Mouse (Mus musculus) forebrain, postnatal 0 days (tissue): ENCODE data around the gene Vmn1r210. TPM values are rescaled to one million over a fixed set of nuclear protein-coding genes. Genes with fewer than 3 reads are reported as not detected.
"Not testable (repeated sequence)": the region's sequence is repeated elsewhere in the genome, so short reads cannot be mapped to it uniquely, and the experiment has no call there.

Source experiments
- ATAC-seq: fragments of 200-750 bp; cut with Nextera tagmentation; 2 replicates; pipeline ENCODE4 v1.8.0; 2017; ENCODE audit warnings: mild to moderate bottlenecking, moderate library complexity
- DNase-seq: peaks from one replicate; pipeline ENCODE4 v3.0.0-alpha.2; 2015
- H3K27ac ChIP-seq: fragments of 300-500 bp; sonication (generic); 2 replicates; pipeline ENCODE4 v1.5.1; 2014; ENCODE audit warnings: low read depth, mild to moderate bottlenecking, antibody characterized with exemption, low read length, moderate library complexity, mixed read lengths
- H3K27me3 ChIP-seq: fragments of 300-500 bp; sonication (generic); 2 replicates; pipeline ENCODE4 v1.6.1; 2014; ENCODE audit warnings: mild to moderate bottlenecking, low read length, mixed read lengths; ENCODE audit not compliant: insufficient read depth
- H3K36me3 ChIP-seq: fragments of 300-500 bp; sonication (generic); 2 replicates; pipeline ENCODE4 v1.6.1; 2014; ENCODE audit warnings: mild to moderate bottlenecking, moderate library complexity; ENCODE audit not compliant: insufficient read depth
- H3K4me1 ChIP-seq: fragments of 300-500 bp; sonication (generic); 2 replicates; pipeline ENCODE4 v1.6.1; 2014; ENCODE audit warnings: antibody characterized with exemption; ENCODE audit not compliant: insufficient read depth
- H3K4me2 ChIP-seq: fragments of 300-500 bp; sonication (generic); 2 replicates; pipeline ENCODE4 v1.6.1; 2014; ENCODE audit warnings: low read depth, mild to moderate bottlenecking, moderate library complexity
- H3K4me3 ChIP-seq: fragments of 300-500 bp; sonication (generic); 2 replicates; pipeline ENCODE4 v1.5.1; 2014; ENCODE audit warnings: low read depth, low read length, mixed read lengths
- H3K9ac ChIP-seq: fragments of 300-500 bp; sonication (generic); 2 replicates; pipeline ENCODE4 v1.6.1; 2014; ENCODE audit warnings: mild to moderate bottlenecking
- H3K9me3 ChIP-seq: fragments of 300-500 bp; sonication (generic); 2 replicates; pipeline ENCODE4 v1.6.1; 2016; ENCODE audit warnings: low read length
- CTCF ChIP-seq: sonication (generic); IDR thresholded peaks from 2 replicates; pipeline ENCODE4 v1.5.1; 2016; ENCODE audit warnings: antibody characterized with exemption, control low read depth, low read depth
- whole genome bisulfite sequencing: fragments of 180-500 bp; shearing (Covaris S2); extraction: QIAGEN DNeasy Blood & Tissue Kit; methylation state at CpG from one replicate; pipeline ENCODE4 v1.1.7; 2014; 5-methylcytosine and 5-hydroxymethylcytosine counted together
- polyA plus RNA-seq: library from polyadenylated mRNA; unstranded; fragments of >200 nt; fragmentation: Nextera tagmentation; extraction: Ambion mirVana; gene quantifications from 2 replicates; pipeline ENCODE4 v1.2.1, GENCODE M21; 2015
- total RNA-seq: library from RNA; depleted of rRNA; stranded (reverse); fragments of >200 nt; gene quantifications from 2 replicates; pipeline ENCODE4 v1.2.3, GENCODE M21; 2014; rRNA removed

The Vmn1r210 gene
- total RNA-seq (not detected in 2 replicates), polyA plus RNA-seq (not detected in 2 replicates)

DNA sequence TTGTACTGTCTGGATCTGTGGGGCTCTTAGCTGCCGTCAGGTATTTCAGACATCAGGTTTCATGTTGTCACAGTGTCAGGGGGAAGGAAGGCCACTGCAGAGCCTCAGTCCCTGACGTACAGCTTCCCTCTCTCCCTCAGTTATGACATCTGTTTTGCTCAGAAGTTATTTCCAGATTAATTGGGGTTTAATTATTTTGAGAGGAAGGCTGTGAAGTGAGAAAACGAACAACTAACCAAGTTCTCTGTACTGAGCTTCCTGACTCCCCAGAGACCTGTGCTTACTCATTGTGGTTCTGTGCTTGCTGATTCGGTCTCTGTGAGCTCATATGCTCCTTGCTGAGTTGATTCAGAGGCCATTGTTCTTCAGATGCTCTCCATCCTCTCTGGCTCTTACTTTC, at the start of gene Vmn1r210:
Gene Vmn1r210, minus strand, starts transcription at position 101 of the 400 bp plus-strand sequence.
- no peak for TF ChIP-seq CTCF
- 65% methylated on average over 4 of the region's 4 CpGs for WGBS
- H3K4me2 ChIP-seq: no peak within 1 kb of the TSS

DNA sequence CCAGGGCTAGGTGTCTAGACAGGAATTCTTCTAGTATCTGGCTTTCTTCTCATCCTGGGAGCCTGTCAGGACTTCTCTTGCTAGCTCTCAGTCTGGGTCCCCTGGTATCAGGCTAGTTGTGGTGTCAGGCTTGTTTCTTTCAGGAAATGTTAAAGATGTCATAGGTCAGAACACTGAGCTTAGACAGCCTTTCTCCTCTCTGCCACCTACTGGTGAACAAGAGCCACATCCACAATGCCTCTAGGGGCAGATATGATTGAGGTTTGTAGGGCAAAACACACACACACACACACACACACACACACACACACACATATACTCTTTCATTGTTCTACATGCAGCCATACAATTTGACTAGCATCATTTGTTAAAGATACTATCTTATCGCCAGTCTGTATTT, 48.1 kb upstream of the Vmn1r210 start:
- H3K36me3 ChIP-seq: no peaks in the 10 kb centered on the region
- no peaks in the 10 kb centered on the region for H3K4me1 ChIP-seq
- TF ChIP-seq CTCF: no peak
- H3K4me3 ChIP-seq: no peak overlapping the region
- ATAC-seq (no peak), DNase-seq (no peak)
- no peak overlapping the region for H3K9ac ChIP-seq
- no peak overlapping the region for H3K4me2 ChIP-seq
- 91% methylated on average over 1 of the region's 1 CpGs for WGBS
- H3K27me3 ChIP-seq: no peaks in the 10 kb centered on the region
- H3K27ac ChIP-seq: no peak overlapping the region
- no peaks in the 10 kb centered on the region for H3K9me3 ChIP-seq

More for the DNA sequence above, at the start of gene Vmn1r210:
- H3K9me3 ChIP-seq: no peaks in the 10 kb centered on the region
- no peaks in the 10 kb centered on the region for H3K36me3 ChIP-seq
- no peak within 1 kb of the TSS for H3K9ac ChIP-seq
- H3K27me3 ChIP-seq: no peaks in the 10 kb centered on the region
- no peaks in the 10 kb centered on the region for H3K4me1 ChIP-seq
- DNase-seq: no peak
- no peak for ATAC-seq
- H3K27ac ChIP-seq: no peak within 1 kb of the TSS
- H3K4me3 ChIP-seq: no peak within 1 kb of the TSS

DNA sequence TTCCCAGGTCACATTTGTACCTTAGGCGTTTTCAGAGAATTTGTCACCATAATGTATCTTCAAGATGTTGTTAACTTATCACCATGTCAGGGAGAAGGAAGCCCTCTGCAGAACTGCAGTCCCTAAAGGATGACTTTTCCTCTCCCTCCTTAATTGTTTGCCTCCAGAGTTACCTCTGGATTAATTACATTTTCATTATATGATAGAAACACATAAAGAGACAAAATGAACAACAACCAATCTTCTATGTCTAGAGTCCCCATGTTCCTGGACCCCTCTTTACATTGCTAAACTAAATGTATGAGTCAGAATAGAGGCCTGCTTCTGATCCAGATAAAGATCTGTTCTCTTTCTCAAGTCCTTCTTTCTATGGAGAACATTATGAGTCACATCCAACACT, 26.3 kb upstream of the Vmn1r210 start, which contains the start of gene Vmn1r211:
Gene Vmn1r211, minus strand, starts transcription at position 101 of the 400 bp plus-strand sequence.
- ATAC-seq (no peak), DNase-seq (no peak)
- TF ChIP-seq CTCF: no peak
- H3K9me3 ChIP-seq: no peaks in the 10 kb centered on the region
- H3K4me1 ChIP-seq: no peaks in the 10 kb centered on the region
- no peak within 1 kb of the TSS for H3K27ac ChIP-seq
- WGBS: 82% methylated on average over 1 of the region's 1 CpGs
- no peak within 1 kb of the TSS for H3K4me3 ChIP-seq
- H3K27me3 ChIP-seq: no peaks in the 10 kb centered on the region
- no peaks in the 10 kb centered on the region for H3K36me3 ChIP-seq
- H3K9ac ChIP-seq: no peak within 1 kb of the TSS
- no peak within 1 kb of the TSS for H3K4me2 ChIP-seq

DNA sequence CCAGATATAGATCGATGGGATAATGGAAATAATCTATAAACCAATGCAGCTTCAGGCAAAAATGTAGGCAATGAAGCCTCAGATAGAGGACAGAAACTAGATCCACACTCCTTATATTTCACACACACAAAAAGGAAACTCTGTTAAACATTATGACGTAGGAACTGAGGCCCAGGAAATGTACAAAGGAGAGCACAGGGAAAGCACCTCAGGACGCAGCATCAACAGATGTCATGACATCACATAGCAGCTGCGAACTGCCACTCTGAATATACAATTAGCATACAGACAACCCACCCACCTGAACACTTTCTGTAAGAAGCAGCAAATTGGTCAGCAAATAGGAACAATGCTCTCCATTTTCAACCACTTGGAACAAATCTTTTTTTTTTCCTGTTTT, 23.6 kb upstream of the Vmn1r210 start:
- WGBS: 62% methylated on average over 4 of the region's 4 CpGs
- no peak for DNase-seq
- H3K4me1 ChIP-seq: no peaks in the 10 kb centered on the region

DNA sequence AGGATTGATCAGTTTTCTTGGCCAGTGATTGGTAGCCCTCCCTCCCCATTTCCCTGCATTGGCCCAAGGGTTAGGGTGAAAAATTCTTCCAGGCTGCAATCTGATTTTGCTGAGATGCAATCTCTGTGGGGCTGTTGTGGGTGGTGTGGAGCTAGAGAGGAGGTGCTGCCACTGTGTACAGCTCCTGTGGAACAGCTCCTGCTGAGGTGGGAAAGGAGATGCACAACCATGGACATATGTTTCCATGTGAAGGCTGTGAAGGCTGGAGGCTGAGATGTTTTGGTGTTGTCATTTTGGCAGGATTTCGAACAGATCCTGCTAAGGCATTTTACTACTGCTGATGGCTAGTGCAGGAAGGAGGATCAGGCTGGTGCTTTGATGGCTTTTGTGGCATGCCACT, 15.7 kb upstream of the Vmn1r210 start:
- ATAC-seq: no peak
- WGBS: 84% methylated on average over 1 of the region's 1 CpGs

More for the DNA sequence above, 23.6 kb upstream of the Vmn1r210 start:
- Histone ChIP-seq H3K36me3 (no peaks in the 10 kb centered on the region), H3K9ac (no peak overlapping the region), H3K27me3 (no peaks in the 10 kb centered on the region), H3K4me3 (no peak overlapping the region), H3K27ac (no peak overlapping the region), H3K9me3 (no peaks in the 10 kb centered on the region), H3K4me2 (no peak overlapping the region)
- no peak for ATAC-seq
- TF ChIP-seq CTCF: no peak

DNA sequence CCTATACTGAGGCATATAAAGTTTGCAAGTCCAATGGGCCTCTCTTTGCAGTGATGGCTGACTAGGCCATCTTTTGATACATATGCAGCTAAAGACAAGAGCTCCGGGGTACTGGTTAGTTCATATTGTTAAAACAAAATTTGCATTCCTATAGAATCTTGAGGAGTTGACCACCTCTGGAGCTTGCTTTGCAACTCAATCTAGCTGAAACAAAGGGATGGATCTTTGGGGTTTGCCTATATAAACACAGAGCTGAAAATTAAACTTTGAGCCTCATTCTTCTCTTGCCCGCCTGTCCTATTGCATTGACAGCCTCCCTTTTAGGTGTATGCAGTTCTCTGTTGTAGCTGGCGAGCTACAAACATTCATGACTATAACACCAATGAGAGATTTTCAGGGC, 13.2 kb upstream of the Vmn1r210 start:
- DNase-seq: not testable (repeated sequence)

More for the DNA sequence above, 15.7 kb upstream of the Vmn1r210 start:
- Histone ChIP-seq H3K9ac (no peak overlapping the region), H3K4me3 (no peak overlapping the region), H3K27me3 (no peaks in the 10 kb centered on the region), H3K27ac (no peak overlapping the region), H3K36me3 (no peaks in the 10 kb centered on the region), H3K4me1 (no peaks in the 10 kb centered on the region), H3K4me2 (no peak overlapping the region), H3K9me3 (no peaks in the 10 kb centered on the region)
- no peak for DNase-seq
- TF ChIP-seq CTCF: no peak

DNA sequence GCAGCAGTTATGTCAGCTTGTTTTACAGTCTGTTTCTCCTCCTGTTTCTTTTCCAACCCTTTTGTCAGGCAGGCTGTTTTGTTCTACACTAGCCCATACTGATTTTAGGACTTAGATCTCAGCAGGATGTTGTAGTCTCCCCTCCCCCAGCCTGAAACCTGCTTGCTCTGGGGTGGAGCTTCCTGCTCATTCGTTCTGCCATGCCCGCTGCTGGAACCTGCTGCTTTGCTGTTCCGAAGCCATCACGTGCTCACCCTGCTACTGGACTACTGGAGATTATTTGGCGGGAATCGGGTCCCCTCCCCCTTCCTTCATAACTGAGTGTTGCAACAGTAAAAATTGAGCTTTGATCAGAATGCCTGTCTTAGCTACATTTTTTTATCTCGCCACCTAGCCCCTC, 1.8 kb downstream of the Vmn1r210 start:
- not testable (repeated sequence) for H3K9me3 ChIP-seq, H3K36me3 ChIP-seq, H3K9ac ChIP-seq, H3K4me2 ChIP-seq, ATAC-seq, H3K4me1 ChIP-seq, H3K27me3 ChIP-seq, H3K4me3 ChIP-seq, DNase-seq, H3K27ac ChIP-seq
- 45% methylated on average over 7 of the region's 7 CpGs for WGBS

More for the DNA sequence above, 13.2 kb upstream of the Vmn1r210 start:
- H3K27me3 ChIP-seq, H3K4me1 ChIP-seq, H3K4me2 ChIP-seq, H3K36me3 ChIP-seq, ATAC-seq, H3K9me3 ChIP-seq, H3K9ac ChIP-seq, H3K27ac ChIP-seq, H3K4me3 ChIP-seq: not testable (repeated sequence)
- WGBS: 41% methylated on average over 3 of the region's 3 CpGs

DNA sequence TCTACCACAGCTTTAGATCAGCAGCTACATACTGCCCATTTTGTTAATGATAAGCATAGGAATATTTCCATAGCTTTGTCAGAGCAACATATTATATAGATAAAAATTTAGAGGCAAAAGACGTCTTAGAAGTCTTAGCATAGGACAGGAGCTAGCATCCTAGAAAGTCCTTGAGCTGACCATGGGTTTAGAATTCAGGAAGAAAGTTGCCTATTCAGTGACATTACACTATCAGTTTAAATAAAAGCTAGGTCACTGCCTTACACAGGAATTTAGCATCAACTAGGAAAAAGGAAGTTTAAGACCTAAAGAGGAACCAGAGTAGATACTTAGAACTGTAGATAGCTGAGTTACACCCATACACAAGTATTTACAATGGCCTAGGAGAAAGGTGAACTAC, 9.5 kb downstream of the Vmn1r210 start:
- H3K4me2 ChIP-seq, H3K27me3 ChIP-seq, DNase-seq, ATAC-seq, H3K36me3 ChIP-seq, H3K9me3 ChIP-seq, H3K9ac ChIP-seq, H3K4me3 ChIP-seq, H3K27ac ChIP-seq, H3K4me1 ChIP-seq: not testable (repeated sequence)
- 91% methylated on average over 1 of the region's 1 CpGs for WGBS

DNA sequence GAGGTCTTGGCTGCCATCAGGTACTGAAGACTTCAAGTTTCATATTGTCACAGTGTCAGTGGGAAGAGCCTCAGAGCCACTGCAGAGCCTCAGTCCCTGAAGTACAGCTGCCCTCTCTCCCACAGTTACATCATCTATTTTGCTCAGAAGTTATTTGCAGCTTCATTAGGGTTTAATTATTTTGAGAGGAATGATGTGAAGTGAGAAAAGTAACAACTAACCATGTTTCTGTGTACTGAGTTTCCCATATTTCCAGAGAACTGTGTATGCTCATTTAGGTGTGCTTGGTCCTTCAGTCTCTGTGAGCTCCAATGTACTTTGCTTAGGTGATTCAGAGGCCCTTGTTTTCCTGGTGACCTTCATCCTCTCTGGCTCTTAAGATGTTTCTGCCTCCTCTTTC, 21.6 kb downstream of the Vmn1r210 start, which contains the start of gene Vmn1r209:
Gene Vmn1r209, minus strand, starts transcription at position 101 of the 400 bp plus-strand sequence.
- H3K27ac ChIP-seq, H3K4me3 ChIP-seq, H3K9ac ChIP-seq, H3K4me1 ChIP-seq, H3K27me3 ChIP-seq, H3K4me2 ChIP-seq, H3K36me3 ChIP-seq, DNase-seq, ATAC-seq, H3K9me3 ChIP-seq: not testable (repeated sequence)

DNA sequence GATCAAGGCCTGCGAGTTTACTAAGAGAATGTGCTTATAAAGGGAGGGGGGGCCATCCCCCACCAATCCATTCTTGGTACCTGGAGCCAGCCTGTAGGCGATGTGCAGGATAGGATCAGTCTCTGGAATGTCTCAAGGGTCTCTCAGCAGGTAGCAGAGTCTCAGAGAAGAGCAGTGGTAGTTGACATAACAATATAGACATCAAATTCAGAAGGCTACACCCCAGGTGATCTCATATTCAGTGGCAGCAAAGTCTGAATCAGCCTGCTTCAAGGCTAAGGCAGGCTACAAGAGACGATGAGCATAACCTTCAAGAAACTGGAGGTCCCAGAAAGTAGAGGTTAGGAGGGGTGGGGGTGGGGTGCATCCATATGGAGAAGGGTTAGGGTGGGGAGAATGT, 43.1 kb downstream of the Vmn1r210 start:
- H3K27ac ChIP-seq, H3K9ac ChIP-seq, H3K27me3 ChIP-seq, ATAC-seq, H3K4me2 ChIP-seq, H3K4me1 ChIP-seq, H3K4me3 ChIP-seq, H3K9me3 ChIP-seq, H3K36me3 ChIP-seq, DNase-seq: not testable (repeated sequence)
- 78% methylated on average over 3 of the region's 3 CpGs for WGBS
